Mouse (Mus musculus) frontal cortex, postnatal 14 days (tissue): ENCODE data around the gene Il12b.
"Not testable (repeated sequence)": the region's sequence is repeated elsewhere in the genome, so short reads cannot be mapped to it uniquely, and the experiment has no call there.

Experiments
- DNase-seq, 2 experiments: peaks; one replicate each; pipeline ENCODE4 v3.0.0; 2022; ENCODE audit warnings: low spot score in 2 of 2

The Il12b gene

DNA sequence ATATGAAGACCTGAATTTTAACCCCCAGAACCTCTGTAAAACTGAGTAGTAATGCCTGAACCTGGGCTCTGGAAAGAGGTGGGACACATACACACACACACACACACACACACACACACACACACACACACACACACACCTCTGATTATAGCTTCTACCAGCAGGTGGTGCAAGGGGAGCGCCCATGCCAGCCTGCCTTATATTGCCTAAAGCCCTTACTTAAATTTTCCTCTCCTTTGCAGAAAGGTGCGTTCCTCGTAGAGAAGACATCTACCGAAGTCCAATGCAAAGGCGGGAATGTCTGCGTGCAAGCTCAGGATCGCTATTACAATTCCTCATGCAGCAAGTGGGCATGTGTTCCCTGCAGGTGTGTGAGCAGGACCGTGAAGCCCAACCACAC, 12.4 kb downstream of the Il12b start:
- DNase-seq = no peak

DNA sequence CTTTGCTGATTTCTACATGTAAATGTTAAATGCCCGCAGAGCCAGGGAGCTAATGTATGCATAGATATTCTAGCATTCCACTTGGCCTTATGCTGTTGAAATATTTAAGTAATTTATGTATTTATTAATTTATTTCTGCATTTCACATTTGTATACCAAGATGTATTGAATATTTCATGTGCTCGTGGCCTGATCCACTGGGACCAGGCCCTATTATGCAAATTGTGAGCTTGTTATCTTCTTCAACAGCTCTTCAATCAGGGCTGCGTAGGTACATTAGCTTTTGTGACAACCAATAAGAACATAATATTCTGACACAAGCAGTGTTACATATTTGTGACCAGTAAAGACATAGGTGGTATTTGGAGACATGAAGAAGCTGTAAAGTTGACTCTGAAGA, 13.5 kb downstream of the Il12b start:
- no peak for DNase-seq

DNA sequence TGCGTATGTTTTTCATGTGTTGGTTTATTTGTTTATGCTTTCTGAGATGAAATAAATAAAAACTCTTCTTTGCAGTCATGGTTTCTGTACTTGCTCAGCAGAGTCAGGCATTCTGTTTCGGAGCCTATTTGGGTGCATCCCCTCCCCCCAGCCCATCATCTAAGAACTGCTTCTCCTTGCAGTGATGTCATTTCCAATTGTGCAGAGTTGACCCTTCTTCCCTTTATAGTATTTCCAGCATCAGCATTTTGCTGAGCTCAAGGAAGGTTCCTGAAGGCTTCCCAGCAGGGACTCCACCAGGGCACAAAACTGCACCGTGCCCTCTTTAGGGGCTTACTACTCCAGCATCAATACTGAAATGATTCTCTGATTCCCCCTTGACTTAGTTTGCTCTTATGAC, 14.7 kb downstream of the Il12b start:
- no peak for DNase-seq

DNA sequence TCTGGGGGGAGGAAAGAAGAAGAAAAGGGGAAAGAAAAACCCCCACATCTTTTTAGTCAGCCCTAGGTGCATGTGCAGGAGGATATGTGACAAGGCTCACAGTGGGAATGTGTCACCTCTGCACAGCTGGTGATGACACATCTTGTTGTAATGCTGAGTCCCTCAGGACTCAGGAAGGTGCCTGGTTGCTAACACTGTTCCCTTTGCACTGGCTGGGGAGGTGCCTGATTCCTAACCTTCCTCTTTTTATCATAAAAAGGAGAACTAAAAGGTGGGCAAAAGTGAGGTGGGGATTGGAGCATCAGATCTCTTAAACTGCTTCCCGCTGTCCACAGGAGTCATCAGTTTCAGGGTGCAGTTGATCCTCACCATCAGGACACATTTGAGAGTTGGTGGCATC, 17.5 kb downstream of the Il12b start:
- no peak for DNase-seq

DNA sequence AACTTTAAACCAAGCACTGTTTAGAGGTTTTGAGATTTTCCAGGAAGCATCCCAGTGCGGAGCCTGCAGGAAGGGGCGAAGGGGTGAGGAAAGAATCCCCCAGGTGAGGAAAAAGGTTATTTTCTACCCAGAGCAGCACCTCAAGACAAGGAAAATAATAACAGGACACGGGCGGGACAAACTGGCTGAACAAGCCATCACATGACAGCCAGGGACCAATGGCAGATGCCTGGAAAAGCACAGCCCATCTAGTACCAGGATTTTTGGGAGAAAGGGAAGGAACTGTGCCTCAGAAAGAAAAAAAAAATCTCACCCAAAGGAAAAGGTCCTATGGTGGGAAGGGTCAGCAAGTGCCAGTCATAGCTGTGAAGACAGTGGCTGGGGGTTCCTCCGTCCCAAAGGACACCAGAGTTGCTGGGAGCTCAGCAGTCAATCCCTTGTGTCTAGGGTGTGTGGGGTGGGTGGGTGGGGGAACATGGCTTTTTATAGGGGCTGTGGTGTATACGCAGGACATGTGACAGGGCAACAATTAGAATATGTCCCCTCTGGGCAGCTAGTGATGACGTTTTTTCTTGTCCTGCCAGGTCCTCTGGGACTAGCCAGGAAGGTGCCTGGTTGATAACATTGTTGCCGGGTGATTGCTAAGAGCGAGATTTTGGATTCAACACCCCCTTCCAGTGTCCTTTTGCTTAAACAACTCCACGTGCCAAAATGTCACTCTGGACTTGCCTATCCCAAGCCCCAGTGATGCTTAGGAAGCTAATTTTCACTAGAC, 22.7 kb downstream of the Il12b start:
- DNase-seq = no peak

DNA sequence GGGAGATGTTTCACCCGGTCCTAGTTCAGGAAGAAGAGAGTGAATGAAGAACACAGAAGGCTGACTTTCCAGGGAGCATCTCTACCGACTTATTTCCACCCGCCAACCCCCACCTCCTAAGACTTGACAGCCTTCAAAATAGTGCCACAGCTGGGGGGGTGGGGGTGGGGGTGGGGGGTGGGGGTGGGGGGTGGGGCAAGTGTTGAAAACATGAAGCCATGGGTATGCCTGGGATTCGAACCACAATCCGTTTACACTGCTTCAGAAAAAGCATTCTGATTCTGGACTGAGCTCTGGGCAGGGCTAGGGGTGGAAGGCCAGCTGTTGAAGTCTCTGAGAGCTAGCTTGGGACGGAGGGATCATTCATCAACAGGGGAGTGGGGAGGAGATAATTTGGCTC, 23.4 kb downstream of the Il12b start:
- no peak for DNase-seq

DNA sequence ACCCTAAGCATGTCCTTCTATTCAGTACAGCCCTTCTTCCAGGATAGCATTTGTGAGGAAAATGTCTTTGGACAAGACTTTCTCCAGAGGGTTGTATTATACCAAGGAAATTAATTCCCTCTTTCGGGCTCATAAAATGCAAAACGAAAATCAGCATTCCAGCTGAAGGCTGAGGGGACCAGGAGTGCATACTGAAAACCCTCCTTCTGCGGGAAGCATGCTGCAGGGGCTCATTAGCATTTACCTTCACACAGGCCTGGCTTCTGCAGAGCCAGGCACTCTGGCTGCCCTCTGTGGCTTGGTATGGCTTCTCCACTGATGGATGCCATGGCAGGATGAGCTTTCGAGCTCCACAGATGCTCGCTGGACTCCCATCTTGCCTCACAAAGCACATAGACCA, 24.1 kb downstream of the Il12b start:
- DNase-seq = no peak

DNA sequence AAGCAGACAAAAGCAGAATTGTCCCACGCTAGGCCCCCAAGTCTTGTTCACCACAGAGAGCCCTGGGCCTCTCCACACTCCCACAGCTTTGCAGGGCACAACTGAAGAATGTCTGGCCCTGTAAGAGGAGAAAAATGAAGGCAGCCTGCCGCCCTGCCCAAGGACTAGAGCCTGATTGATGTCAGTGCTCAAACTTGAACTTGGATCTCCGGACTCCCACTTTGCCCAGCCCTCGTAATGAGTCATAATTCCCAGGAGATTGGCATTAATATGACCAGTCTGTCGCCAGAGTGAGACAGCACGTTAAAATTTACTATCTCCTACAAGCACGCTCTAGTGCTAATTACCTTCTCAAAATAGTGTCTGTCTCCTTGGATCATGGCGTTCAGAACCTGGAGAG, 25.1 kb downstream of the Il12b start:
- no peak for DNase-seq

DNA sequence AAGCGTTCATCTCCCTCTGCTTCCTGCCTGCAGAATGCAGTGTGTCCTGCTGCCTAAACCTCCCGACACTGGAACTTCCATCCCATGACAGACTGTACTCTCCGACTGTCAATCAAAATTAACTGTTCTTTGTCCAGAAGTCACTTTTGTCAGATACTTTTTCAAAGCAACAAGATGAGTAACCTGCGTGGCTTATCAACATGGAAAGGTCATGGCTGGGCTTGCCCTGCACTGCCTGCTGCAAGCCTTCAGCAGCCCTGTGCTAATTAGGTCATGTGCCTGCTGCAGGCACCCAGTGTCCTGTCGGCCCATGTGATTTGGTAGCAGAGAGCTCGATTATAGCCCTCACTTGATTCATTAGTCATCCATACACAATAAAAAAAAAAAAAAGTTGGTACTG, 25.8 kb downstream of the Il12b start:
- DNase-seq = no peak

DNA sequence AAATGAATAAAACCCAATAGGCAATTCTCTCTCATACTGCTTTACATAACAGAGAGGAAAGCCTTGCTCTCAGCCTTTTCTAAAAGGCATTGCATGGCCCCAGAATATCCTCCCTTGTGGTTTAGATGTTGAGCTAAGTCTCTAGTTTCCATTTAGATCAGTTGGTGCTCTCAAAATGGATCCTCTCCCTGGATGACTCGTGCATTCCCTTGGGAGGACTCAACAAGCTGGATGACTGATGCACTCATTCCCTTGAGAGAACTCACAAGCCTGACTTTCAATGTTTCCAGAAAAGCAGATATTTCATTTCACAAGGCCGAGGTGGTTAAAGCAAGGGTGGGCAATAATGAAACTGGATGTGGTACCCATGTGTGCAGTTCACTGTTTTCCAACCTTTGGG, 28.1 kb downstream of the Il12b start:
- DNase-seq = no peak

DNA sequence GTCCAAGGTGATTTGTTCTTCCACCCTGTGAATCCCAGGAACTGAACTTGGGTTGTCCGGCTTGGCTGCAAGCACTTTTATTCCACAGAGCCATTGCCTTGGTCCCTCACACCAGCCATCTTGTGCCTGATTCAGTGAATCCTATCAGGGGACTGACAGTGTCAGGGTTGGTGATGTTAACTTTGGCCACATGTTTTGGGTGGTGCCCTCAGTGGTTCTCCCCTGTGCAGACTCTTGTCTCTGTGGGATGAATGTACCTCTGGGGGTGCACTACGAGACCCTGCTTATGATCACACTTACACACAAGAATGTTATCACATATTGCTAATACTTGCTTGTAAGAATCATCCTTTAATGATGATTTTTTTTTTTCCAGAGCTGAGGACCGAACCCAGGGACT, 30.2 kb downstream of the Il12b start:
- no peak for DNase-seq

DNA sequence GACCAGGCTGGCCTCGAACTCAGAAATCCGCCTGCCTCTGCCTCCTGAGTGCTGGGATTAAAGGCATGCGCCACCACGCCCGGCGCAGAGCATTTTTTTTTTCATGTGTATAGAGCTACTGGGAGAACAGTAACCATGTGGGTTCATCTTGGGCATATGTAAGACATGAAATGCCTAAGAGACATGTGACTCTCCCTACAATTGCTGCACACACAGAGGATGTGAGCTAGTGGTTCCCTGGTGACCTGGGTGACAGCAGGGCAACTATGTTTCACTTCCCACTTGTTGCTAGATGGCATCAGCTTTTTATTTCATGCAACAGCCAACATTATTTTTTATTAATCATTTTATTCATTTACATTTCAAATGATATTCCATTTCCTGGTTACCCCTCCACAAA, 37.9 kb downstream of the Il12b start:
- no peak for DNase-seq

DNA sequence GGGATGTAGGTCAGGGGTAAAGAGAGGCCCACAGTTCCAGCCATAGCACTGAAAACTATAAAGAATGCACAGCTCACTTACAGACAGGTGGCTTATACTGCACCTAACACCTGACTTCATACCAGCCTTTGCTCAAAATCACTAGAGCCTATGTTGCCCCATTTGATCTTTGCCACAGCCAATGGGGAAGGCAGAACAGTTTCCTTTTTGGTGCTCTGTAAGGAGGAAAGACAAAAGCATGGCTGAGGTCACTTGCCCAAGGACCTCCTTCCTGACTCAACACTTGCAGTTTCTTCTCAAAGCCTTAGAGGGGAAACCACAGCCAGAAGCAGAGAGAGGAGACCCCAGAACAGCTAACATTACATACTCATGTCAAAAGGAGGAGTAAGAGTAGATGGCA, 51.2 kb downstream of the Il12b start:
- no peak for DNase-seq

DNA sequence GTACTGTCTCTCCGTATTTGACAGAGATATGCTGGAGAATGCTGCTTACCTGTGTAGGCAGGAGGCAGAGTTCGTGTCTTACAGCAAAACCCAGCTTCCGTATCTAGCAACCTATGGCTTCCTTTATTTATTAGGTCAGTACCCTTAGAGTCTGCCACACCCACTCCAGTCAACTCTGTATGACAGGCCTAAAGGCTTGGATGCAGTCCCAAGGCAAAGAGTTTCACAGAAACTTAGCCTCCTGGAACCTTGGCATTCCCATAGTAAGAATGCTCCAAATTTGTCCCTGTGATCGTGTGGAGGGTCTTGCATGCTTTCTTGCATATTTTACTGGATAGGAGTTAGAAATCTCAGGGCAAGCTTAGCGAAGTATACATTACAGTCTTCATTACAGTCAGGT, 52.2 kb downstream of the Il12b start:
- DNase-seq = not testable (repeated sequence)

DNA sequence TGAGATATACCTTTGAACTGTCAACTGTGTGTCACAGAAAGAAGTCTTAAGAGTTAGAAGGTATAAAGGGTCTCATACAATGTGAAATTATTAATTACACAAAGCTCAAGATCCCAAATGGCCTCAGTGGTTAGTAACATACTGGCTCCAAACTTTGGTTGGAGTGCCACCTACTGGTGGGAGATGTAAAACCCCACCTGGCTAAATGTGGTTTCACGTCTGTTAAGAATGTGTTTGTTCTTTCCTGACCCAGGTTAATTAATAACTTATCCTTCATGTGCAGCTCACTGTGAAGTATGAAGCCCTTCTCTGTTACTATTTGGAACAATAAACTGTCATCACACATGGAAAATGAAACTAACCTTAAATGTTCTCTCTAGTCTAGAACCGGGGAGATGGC, 53.6 kb downstream of the Il12b start:
- peak; percentile 10 to 40 for DNase-seq

DNA sequence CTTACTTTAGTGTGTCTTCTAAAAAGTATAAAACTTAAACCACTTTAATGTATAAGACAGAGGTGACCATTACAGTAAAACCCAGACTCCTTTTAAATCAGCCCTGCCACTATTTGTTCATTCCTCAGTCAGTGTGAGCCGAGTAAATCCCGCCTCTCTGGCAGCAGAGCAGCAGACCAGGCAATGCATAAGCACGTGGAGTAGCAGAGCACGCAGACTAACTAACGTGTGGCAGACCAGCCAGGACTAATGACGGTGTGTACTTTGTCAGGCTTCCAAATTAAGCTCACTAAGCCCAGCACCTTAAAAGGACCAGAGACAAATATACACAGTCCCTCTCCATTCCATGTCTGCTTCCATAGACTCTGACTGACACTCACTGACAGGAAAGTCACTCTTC, 61.6 kb downstream of the Il12b start:
- no peak for DNase-seq
